Mouse (Mus musculus) neutrophil, adult 5-6 weeks (primary cell): Measurements from ENCODE around the gene Nudt9. TPM values are rescaled to one million over a fixed set of nuclear protein-coding genes. Genes with fewer than 3 reads are reported as not detected.

Experiments used
- ATAC-seq: fragments of 151-379, 151-347 bp; 2 replicates; pipeline ENCODE4 v1.8.0; 2017; ENCODE audit warnings: mild to moderate bottlenecking, moderate TSS enrichment; ENCODE audit not compliant: insufficient number of reproducible peaks, poor library complexity, low FRiP score, severe bottlenecking; ENCODE audit errors: extremely low read depth
- total RNA-seq: library from RNA; stranded (forward); fragments of 200-1000 nt; gene quantifications from 2 replicates; pipeline ENCODE4 v1.2.3, GENCODE M21; 2017

Gene Nudt9
- total RNA-seq, 1 experiment from 2014 or later, result 29.7 TPM

DNA sequence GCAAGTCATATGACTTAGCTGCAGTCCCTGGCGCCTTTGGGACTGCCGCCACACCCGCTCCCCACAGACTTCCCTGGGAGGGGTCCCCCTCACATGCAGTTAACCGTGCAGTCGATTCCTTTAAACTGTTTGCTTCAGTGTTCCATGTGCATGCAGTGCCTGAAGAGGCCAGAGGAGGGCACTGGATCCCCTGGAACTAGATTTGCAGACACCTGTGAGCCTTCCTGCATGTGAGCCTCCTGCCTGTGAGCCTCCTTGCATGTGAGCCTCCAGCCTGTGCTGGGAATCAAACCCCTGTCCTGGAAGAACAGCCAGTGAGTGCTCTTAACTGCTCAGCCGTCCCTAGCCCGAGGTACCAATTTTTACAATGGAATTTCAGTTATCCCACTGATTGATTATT, 22.6 kb downstream of the Nudt9 start:
- ATAC-seq, result 0 out of 2 replicates have a peak, but pooled peaks have one; percentile 39

DNA sequence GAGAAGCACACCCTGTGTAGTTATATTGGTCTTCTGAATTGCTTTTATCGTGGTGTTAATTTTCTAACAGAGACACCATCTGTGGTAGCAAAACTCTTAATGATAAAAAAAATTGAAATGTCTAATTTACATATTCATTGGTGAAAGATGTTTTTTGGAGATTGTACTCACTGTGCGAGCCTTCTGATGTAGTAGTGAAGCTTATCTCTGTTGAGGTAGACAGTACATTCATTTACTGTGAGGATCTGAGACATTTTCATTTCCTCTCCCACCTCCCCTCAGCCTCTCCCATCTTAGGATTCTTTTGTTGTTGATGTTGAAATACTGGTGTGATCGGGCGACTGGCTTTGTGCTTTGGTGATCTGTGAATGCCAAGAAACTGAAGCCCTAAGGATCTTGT, 24.9 kb downstream of the Nudt9 start:
- no peak for ATAC-seq

DNA sequence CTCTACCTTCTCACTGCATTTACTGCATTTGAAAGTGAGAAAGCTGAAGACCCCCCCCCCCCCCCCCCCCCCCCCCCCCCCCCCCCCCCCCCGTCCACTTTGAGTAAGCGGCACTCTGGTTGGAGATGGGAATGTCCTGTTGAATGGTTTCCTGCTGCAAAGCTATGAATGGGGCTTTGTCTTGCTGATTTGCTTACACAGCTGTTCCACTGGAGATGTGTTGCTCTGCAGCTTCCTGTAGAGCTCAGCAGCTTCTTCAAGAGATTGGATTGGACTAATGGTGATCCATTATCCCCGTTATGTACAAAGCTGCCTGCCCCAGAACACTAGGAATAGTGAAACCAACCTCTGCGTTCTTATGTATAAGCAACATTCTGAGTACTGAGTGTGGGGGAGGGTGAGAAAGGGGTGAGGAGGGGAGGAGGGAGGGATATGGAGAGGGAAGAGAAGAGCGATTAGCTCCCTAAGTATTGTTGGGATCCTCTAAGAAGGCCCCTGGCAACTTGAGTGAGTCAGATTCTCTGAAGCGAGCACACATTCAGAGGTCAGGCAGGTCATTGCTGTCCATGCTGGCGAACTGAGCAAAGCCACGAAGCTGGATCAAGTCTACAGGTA, 26.3 kb downstream of the Nudt9 start:
- ATAC-seq, result no peak

DNA sequence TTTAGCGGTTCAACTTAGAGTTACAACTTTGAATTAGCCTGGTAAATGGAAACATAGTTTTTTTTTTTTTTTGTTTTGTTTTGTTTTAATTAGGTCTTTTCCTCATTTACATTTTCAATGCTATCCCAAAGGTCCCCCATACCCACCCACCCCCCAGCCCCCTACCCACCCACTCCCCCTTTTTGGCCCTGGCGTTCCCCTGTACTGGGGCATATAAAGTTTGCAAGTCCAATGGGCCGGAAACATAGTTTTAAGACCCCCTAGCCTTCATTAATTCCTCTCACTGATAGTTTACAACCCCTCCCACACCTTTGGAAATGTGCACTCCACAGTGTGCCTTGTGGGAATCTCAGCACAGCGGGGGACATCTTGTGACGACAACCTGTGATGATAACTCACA, 27.5 kb downstream of the Nudt9 start:
- no peak for ATAC-seq

DNA sequence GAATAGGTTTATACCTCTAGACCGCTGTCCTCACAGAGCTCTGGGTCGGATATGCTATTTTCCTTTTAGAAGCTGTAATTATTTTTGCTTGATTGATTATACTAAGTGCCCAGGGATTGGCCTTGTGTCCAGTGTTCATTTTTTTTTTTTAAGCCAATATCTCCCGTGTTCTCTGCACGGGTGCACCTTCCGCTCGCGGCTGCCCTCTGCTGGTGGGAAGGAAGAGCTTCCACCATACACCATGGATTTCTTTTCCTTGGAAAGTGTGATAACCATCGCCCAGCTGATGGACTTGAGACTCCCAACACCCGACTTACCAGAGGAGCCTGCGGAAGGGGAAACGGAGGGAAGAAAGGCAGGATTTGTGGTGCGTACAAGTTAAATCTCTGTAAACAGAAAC, 28.3 kb downstream of the Nudt9 start:
- ATAC-seq, result peak; percentile 64; the same call in 1 of the 2 replicates

DNA sequence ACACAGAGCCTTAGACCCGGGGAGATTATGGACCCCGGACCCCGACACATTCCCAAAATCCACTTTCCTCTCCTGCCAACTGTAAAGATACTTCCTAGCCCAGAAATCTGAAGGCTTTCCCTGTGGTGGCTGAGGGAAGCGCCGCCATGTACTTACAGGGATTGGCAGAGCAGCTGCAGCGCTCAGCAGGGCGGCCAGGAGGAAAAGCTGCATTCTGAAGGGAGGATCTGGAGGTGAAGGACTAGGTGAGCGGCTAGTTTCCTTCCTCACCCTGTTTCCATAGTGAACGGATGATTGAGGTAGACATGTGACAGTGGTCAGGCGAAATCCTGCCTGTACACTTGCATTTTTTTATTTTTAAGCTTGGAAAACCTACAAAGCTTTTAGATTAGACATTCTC, 30.3 kb downstream of the Nudt9 start:
- no peak for ATAC-seq

DNA sequence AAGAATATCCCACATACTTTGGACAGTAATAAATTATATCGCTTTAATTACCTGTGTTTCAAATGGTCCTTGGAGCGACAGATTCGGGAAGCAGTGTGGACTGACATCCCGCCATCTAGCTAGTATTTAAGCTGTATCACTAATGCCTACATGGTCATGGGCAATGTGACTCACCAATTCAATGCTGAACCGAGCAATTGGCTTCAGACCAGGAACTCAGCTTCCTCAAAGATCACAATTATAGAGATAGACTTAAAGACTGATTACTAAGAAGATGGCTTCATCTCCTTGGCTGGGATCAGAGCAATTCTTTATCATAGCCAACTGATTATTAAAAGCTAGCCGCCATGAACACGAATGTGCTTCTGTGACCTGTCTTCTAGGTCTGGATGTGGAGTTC, 31.4 kb downstream of the Nudt9 start, which contains the start of gene Gm17660:
TSS of gene Gm17660 (minus strand) at position 101 of the 400 bp plus-strand sequence.
- ATAC-seq, result no peak

DNA sequence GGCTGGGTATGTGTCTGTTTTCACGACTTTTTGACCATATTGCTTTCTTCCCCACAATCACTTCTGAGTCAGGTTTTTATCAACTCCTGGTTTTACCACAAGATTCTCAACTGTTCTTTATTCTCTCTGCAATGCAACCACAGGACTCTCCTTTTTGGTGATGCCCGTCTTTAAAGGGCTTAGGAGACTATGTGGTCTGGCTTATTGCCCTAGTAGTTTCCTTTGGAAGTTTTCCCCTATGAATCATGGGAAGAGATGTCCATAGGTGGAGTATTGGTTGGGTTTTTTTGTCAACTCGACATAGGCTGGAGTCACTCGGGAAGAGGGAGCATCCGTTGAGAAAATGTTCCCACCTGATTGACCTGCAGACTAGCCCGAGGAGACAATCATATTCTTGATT, 34.6 kb downstream of the Nudt9 start:
- ATAC-seq, result no peak

DNA sequence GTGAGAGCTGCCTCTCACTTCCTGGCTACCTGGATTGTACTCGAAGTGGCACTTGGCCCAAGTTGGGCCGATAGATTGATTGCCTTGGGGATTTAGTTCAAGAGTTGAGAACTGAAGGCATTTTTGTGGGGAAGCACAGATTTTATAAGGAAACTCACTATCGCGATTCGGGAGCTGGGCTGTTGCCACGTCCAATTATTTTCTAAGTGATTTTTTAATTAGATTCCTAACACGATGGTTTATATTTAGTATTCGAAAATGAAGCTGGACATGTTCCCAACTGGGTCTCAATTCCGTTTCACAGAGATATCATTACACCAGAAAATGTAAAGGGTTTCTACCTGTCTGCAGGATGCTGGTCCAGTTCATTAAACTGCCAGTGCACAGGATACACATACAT, 39.3 kb downstream of the Nudt9 start:
- ATAC-seq, result no peak

DNA sequence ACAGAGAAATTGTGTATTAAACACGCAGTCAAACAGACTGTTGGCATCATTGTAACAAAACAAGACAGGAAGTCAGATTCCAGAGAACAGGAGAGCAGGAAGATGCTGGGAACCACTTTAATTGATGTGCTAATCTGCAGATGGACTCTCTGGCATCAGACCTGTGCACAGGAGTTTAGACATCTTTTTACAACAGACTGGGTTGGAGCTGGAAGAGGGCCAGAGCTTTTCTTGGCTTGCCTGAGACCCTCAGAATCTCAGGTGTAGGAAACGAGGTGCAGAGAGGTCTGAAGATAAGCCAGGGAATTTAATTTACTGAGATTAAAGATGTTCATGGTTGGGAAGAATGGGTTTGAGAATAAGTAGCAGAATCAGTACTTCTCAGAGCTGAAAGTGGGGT, 43.6 kb downstream of the Nudt9 start:
- no peak for ATAC-seq

DNA sequence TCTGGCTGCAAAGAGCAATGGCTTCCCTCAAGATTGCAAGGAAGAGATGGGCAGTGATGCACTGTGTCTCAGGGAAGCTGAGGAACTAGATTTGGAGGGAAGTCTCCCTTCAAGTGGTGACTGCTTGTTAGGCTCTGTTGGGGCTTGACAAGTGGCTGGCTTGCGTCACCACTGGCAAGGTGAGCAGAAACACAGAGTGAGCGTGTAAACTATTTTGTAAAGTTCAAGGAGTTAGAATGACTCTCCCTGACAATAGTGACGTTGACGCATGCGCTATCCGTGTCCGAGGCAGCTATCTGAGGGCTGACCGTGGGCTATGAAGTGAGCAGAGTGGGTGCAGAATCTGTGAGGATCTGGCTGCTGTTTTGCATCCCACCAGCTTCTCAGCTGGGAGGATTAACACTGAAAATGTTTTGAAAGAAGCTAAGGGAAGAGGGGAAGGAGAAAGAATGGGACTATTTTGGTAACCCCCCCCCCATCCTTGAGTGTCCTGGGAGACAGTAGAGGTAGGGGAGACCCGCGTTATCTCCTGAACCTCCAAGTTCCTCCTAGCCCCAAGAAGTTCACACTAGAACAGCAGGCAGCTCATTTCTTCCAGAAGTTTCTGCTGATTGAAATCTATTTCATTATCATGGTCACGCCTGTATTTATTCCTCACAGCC, 49.4 kb downstream of the Nudt9 start:
- ATAC-seq, result no peak

DNA sequence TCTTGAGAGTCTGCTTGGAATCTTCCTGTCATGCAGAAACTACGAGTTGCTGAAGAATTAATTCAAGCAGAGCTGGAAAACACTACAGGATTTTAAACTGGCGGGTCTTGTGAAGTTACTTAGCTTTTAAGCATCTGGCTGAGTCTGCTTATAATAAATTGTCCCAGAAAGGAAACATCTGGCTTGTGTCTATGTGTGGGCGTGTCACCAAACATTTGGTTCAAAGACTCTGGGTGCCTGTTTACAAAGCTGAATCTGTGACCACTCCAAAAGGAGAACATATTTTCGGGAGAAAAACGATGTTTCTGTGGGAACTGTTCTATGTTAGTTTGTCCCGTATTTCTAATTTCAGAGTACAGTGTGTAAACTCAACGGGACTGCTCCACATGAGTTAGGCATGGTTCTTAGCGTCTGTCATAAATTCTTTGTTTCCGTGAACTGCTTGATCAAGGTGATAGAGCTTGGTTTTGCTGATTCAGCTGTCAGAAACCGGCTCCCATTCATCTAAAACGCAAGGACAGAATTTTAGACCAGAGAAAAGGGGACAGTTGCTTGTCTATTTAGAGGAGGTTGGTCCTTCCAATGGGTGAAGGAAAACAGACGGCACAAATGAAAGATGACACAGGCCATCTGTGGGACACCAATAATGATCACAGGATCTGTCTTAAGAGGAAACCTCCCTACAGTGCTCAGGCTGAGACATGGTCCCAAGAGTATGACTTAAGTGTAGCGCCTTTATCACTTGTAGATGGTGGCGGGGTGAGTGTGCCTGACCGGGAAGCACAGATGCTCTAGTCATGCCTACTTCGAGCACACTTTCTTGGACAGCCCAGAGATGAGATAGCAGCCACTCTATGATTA, 50.2 kb downstream of the Nudt9 start:
- no peak for ATAC-seq

DNA sequence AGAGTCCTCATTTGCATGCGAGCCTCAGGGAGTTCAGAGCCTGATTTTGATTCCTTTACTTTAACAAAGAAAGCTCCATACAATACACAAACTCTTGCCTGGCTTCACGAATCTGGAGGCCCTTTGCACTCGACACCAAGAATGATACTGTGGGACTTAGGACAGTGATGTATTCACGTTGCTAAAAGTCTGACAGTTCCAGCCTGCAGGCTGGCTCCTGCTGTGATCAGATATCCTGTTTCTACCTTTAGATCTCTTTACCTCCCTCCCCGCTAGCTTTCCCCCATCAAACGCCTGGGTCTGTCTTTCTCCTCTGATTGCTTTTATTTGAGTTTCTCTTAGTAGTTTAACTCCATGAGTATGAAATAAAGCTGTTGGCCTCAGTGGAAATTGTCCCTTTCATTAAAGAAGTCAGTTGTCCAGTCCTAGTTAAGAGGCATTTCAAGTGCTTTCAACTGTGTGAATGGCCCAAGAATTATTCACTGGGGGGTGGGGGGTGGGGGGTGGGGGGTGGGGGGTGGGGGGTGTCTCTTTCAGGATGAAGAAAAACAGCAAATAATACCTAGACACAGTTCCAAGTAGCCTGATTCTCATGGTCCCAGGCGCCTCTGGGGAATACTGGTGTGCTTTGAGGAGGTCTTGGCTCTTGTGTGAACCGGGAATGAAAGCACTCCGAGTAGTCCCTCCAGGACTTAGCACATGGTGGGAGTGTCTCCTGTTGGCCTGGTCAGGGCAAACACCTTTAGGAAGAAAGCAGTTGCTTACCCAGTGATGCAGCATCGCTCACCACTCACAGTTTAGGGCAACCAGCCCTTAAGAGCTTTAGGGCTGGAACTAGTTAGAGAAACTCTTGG, 55.8 kb downstream of the Nudt9 start:
- ATAC-seq, result no peak

DNA sequence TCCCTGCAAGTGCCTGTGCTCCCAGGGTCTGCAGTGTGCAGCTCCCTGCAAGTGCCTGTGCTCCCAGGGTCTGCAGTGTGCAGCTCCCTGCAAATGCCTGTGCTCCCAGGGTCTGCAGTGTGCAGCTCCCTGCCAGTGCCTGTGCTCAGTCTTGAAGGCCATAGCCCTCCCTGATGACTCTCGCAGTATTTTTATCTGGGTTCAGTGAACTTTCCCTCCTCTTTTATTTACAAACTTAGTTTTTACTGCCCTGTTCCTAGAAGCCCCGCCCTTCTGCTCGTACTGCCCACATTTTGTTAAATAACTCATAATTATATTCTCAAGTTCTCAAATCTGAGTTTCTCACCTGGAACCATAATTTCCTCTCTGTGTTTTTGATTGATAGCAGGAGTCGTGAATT, 57.1 kb downstream of the Nudt9 start:
- ATAC-seq, result no peak

DNA sequence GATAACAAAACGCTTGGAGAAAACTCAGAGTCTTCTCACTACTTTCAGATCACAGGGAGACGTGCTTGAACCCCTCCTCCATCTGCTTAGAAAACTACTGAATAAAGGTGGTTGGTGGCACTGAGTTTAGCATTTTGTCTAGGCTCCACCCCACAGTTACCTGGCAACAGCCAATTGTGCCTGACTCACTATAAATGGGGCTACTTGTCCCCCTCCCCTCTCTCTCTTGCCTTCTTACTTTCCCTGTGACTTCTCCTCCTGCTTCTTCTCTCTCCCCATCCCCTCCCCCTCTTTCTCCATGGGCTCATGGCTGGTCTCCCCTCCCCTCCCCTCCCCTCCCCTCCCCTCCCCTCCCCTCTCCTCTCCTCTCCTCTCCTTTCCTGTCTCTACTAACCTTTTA, 58.0 kb downstream of the Nudt9 start:
- no peak for ATAC-seq

DNA sequence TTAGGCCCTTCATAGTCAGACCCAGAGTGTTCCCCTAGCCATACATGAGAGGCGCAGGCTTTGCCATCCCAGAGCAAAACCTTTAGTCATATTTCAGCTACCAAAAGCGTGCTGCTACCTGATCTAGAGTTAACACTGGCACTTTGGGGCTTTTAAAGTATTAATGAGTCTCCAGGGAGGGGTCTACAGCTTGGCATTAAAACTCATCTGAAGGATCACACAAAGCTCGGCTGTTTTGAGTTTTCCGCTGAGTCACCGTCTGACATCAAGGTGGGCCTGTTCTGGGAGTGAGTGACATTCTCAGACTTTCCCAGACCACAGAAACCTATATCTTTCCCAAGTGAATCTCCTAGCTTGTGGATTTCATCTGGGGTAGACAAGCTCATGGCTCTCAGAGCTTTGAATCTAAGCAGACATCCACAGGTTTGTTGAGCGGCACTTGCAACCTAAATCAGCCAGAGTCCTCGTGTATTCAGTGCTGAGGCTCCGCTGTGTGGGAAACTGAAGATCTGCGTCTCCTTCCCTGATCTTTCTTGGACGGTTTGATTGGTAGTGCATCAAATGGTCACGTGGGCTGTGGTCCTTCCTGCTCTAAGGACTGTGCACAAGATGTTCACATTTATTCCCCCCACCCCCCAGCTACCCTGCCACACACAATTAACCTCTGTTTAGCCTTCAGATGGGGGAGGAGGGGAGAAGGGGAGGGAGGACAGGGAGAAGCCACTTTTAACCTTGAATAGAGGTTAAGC, 62.2 kb downstream of the Nudt9 start:
- ATAC-seq, result no peak

DNA sequence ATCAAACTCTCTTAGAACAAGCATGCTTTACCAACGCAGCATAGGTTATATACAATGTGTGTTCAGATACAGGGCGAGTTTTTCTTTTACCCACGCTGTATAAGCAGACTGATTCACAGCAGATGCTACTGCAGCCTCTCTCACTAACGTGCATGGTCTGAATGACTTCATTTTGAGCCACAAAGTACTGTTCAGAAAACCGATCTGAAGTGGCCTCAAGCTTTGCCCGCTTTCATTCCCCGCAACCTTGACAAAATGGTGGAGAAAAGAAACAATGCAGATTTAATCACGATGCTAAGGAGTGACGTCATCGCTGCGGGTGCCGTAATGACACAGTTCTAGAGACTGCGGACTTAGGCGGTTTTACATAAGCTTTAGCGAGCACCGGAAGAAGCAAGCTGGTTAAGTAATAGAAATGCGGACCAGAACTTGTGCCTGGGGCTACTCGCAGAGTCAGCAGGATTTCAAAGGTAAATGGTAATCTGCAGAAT, 62.8 kb downstream of the Nudt9 start:
- no peak for ATAC-seq

DNA sequence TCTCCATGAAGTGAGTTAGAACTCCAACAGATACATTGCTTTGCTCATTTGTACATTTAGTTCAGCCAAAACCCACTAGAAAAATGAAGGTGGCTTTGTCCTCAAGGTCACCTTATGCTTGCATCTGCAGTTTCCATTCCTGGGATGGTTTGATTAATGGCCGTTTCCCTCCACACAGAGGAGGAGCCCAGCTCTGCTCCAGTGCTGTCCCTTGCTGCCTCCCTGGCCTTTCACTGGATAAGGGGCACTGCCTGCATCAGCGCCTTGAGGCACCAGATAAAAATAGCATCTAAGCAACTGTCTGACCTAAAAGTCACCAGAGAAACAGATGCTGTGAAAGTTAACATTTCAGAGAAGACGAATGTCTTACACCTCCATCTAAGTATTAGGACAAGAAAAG, 63.4 kb downstream of the Nudt9 start:
- ATAC-seq, result no peak
